ENCODE assay signal across 23 mouse cellular contexts in genomic region chr11:52731979-52732378, GRCm38 (mm10). TPM values are rescaled to one million over a fixed set of nuclear protein-coding genes. Genes with fewer than 3 reads are reported as not detected.
DNase-seq lines count a peak whose midpoint lies in the region; ATAC-seq and TF ChIP-seq lines count a peak whose summit lies in the region.
"Had no signal": no experiment of that assay in that cellular context is flagged by ENCODE, and none has a peak within 500 bp of the region (broad histone marks: within the 10 kb centered on the region; RNA-seq: fewer than 3 reads in every experiment).

No protein-coding gene starts in this region.

- H3K9ac ChIP-seq in kidney, postnatal 0 days (ENCODE audit: low read depth, low read length) = no peak overlapping the region
- H3K9ac ChIP-seq in midbrain, postnatal 0 days (replicated peaks; ENCODE audit: low read length, poor library complexity, severe bottlenecking) = no peak overlapping the region
- no peak overlapping the region for H3K9ac ChIP-seq in midbrain, embryonic 13.5 days (replicated peaks)
- no peak overlapping the region for H3K9ac ChIP-seq in stomach, postnatal 0 days (ENCODE audit: low read length)
- H3K9ac ChIP-seq: hindbrain, embryonic 12.5 days; limb, embryonic 13.5 days; liver, embryonic 15.5 days; neural tube, embryonic 13.5 days; stomach, embryonic 15.5 days had no signal

- no peaks in the 10 kb centered on the region for H3K27me3 ChIP-seq in kidney, postnatal 0 days (ENCODE audit: insufficient read depth, low read length)
- no peaks in the 10 kb centered on the region for H3K27me3 ChIP-seq in midbrain, postnatal 0 days (ENCODE audit: insufficient read depth, low read length)
- H3K27me3 ChIP-seq in midbrain, embryonic 13.5 days = no peaks in the 10 kb centered on the region
- H3K27me3 ChIP-seq in stomach, postnatal 0 days (ENCODE audit: control insufficient read depth, insufficient read depth, low read length) = no peaks in the 10 kb centered on the region
- no peaks in the 10 kb centered on the region for H3K27me3 ChIP-seq in cerebellum, adult 2 months (ENCODE audit: control insufficient read depth, insufficient read depth, low read length)
- H3K27me3 ChIP-seq: hindbrain, embryonic 12.5 days; limb, embryonic 13.5 days; liver, embryonic 15.5 days; neural tube, embryonic 13.5 days; stomach, embryonic 15.5 days had no signal

- H3K4me1 ChIP-seq in kidney, postnatal 0 days (replicated peaks; ENCODE audit: insufficient read depth, low read length) = no peaks in the 10 kb centered on the region
- H3K4me1 ChIP-seq in midbrain, postnatal 0 days (ENCODE audit: insufficient read depth, low read length) = no peaks in the 10 kb centered on the region
- H3K4me1 ChIP-seq in midbrain, embryonic 13.5 days (replicated peaks) = peaks cover 5% of the 10 kb centered on the region; the same call in 1 of the 2 replicates
- H3K4me1 ChIP-seq in stomach, postnatal 0 days (replicated peaks; ENCODE audit: control insufficient read depth, insufficient read depth) = no peaks in the 10 kb centered on the region
- H3K4me1 ChIP-seq in cerebellum, adult 2 months (ENCODE audit: control insufficient read depth, insufficient read depth, low read length) = no peaks in the 10 kb centered on the region
- H3K4me1 ChIP-seq: limb, embryonic 13.5 days; liver, embryonic 15.5 days; neural tube, embryonic 13.5 days; stomach, embryonic 15.5 days had no signal

- no peaks in the 10 kb centered on the region for H3K36me3 ChIP-seq in kidney, postnatal 0 days (ENCODE audit: insufficient read depth, low read length)
- no peaks in the 10 kb centered on the region for H3K36me3 ChIP-seq in midbrain, postnatal 0 days (ENCODE audit: insufficient read depth, low read length)
- H3K36me3 ChIP-seq in midbrain, embryonic 13.5 days = no peaks in the 10 kb centered on the region
- H3K36me3 ChIP-seq in stomach, postnatal 0 days (ENCODE audit: control insufficient read depth, insufficient read depth, low read length) = no peaks in the 10 kb centered on the region
- H3K36me3 ChIP-seq: hindbrain, embryonic 12.5 days; limb, embryonic 13.5 days; liver, embryonic 15.5 days; neural tube, embryonic 13.5 days; stomach, embryonic 15.5 days had no signal

- H3K4me3 ChIP-seq in kidney, postnatal 0 days (replicated peaks; ENCODE audit: low read depth, low read length) = no peak overlapping the region
- H3K4me3 ChIP-seq in midbrain, postnatal 0 days (ENCODE audit: low read depth, low read length) = no peak overlapping the region
- H3K4me3 ChIP-seq in midbrain, embryonic 13.5 days (replicated peaks) = no peak overlapping the region
- no peak overlapping the region for H3K4me3 ChIP-seq in stomach, postnatal 0 days (ENCODE audit: low read depth, low read length)
- H3K4me3 ChIP-seq in cerebellum, adult 2 months (replicated peaks; ENCODE audit: insufficient read depth, low read depth, low read length) = no peak overlapping the region
- H3K4me3 ChIP-seq: erythroblast, embryonic 14.5 days; heart, adult 2 months; hindbrain, embryonic 12.5 days; limb, embryonic 13.5 days; liver, embryonic 15.5 days; neural tube, embryonic 13.5 days; stomach, embryonic 15.5 days had no signal

- H3K4me2 ChIP-seq in kidney, postnatal 0 days (ENCODE audit: low read length) = no peak overlapping the region
- H3K4me2 ChIP-seq in midbrain, postnatal 0 days (ENCODE audit: low read depth, low read length, poor library complexity, severe bottlenecking) = no peak overlapping the region
- H3K4me2 ChIP-seq in midbrain, embryonic 13.5 days (replicated peaks) = no peak overlapping the region
- no peak overlapping the region for H3K4me2 ChIP-seq in stomach, postnatal 0 days (replicated peaks; ENCODE audit: low read depth)
- H3K4me2 ChIP-seq: hindbrain, embryonic 12.5 days; limb, embryonic 13.5 days; liver, embryonic 15.5 days; neural tube, embryonic 13.5 days; stomach, embryonic 15.5 days had no signal

- H3K9me3 ChIP-seq in kidney, postnatal 0 days (replicated peaks; ENCODE audit: low read length) = no peaks in the 10 kb centered on the region
- no peaks in the 10 kb centered on the region for H3K9me3 ChIP-seq in midbrain, postnatal 0 days (ENCODE audit: low read length)
- no peaks in the 10 kb centered on the region for H3K9me3 ChIP-seq in midbrain, embryonic 13.5 days
- H3K9me3 ChIP-seq in stomach, postnatal 0 days (ENCODE audit: control insufficient read depth, low read length) = no peaks in the 10 kb centered on the region
- H3K9me3 ChIP-seq: hindbrain, embryonic 12.5 days; limb, embryonic 13.5 days; liver, embryonic 15.5 days; neural tube, embryonic 13.5 days; stomach, embryonic 15.5 days had no signal

- TF ChIP-seq EP300 in stomach, postnatal 0 days (optimal IDR thresholded peaks at IDR 0.05) = no peak

- WGBS in kidney, postnatal 0 days = 51% methylated on average over 8 of the region's 8 CpGs
- 50% methylated on average over 8 of the region's 8 CpGs for WGBS in midbrain, postnatal 0 days
- 56% methylated on average over 8 of the region's 8 CpGs for WGBS in midbrain, embryonic 13.5 days
- WGBS in stomach, postnatal 0 days = 47% methylated on average over 8 of the region's 8 CpGs
- 59% methylated on average over 8 of the region's 8 CpGs for WGBS in cerebellum, adult 2 months

- ATAC-seq in kidney, postnatal 0 days (replicated peaks; ENCODE audit: low FRiP score, low read depth) = no peak
- no peak for ATAC-seq in midbrain, postnatal 0 days (ENCODE audit: low FRiP score)
- no peak for ATAC-seq in midbrain, embryonic 13.5 days
- ATAC-seq in stomach, postnatal 0 days (ENCODE audit: low FRiP score, low TSS enrichment) = no peak
- ATAC-seq: forebrain, embryonic 16.5 days had no signal

- H3K27ac ChIP-seq in kidney, postnatal 0 days = no peak overlapping the region
- H3K27ac ChIP-seq in midbrain, postnatal 0 days (ENCODE audit: low read depth, low read length) = no peak overlapping the region
- H3K27ac ChIP-seq in midbrain, embryonic 13.5 days = no peak overlapping the region
- no peak overlapping the region for H3K27ac ChIP-seq in stomach, postnatal 0 days (replicated peaks)
- H3K27ac ChIP-seq in cerebellum, adult 2 months (ENCODE audit: insufficient read depth, low read length) = no peak overlapping the region
- H3K27ac ChIP-seq: heart, adult 2 months; hindbrain, embryonic 12.5 days; limb, embryonic 13.5 days; liver, embryonic 15.5 days; macrophage; neural tube, embryonic 13.5 days; stomach, embryonic 15.5 days had no signal

- no peak for TF ChIP-seq POLR2A in cerebellum, adult 2 months (IDR thresholded peaks at IDR 0.05; ENCODE audit: borderline replicate concordance, insufficient read depth, low read length)

- peak; percentile 44 for DNase-seq in embryo, embryonic 10 days (ENCODE audit: low spot score)
- no peak for DNase-seq in embryo, embryonic 9.5 days (ENCODE audit: extremely low spot score)
- DNase-seq in kidney, postnatal 0 days (ENCODE audit: low spot score) = peak; percentile 5
- DNase-seq in kidney, postnatal 10 days = no peak
- DNase-seq in midbrain, postnatal 0 days (ENCODE audit: low spot score) = no peak
- no peak for DNase-seq in stomach, postnatal 0 days (ENCODE audit: low spot score)
- DNase-seq in cerebellum, adult 2 months = no peak
- DNase-seq: adrenal gland, postnatal 36 days; cerebellum, adult 9-10 months; heart, adult 2 months; kidney, adult 11 months; kidney, postnatal 14 days had no signal

- TF ChIP-seq CTCF in kidney, postnatal 0 days (IDR thresholded peaks at IDR 0.05; ENCODE audit: low read depth) = peak; percentile 51; the same call in 1 of the 2 replicates
- peak; percentile 24; the same call in 1 of the 2 replicates for TF ChIP-seq CTCF in midbrain, postnatal 0 days (IDR thresholded peaks at IDR 0.05)
- peak; percentile 40; the same call in 1 of the 2 replicates for TF ChIP-seq CTCF in stomach, postnatal 0 days (IDR thresholded peaks at IDR 0.05; ENCODE audit: low read depth)
- TF ChIP-seq CTCF in cerebellum, adult 2 months (IDR thresholded peaks at IDR 0.05; ENCODE audit: borderline replicate concordance, insufficient read depth, low read depth, low read length) = no peak

RNA-seq across cellular contexts. Expression of gene Fstl4, which starts 32.5 kb away (rescaled TPM):
- polyA plus RNA-seq in kidney, postnatal 0 days (2015; fragmentation: Nextera tagmentation; extraction: Ambion mirVana) = 0.46 and 0.47 TPM in 2 replicates
- 7.1 and 7.6 TPM in 2 replicates for total RNA-seq in midbrain, postnatal 0 days (2014; rRNA removed)
- 9.1 and 9.4 TPM in 2 replicates for polyA plus RNA-seq in midbrain, postnatal 0 days (2015; fragmentation: Nextera tagmentation; extraction: Ambion mirVana)
- polyA plus RNA-seq in midbrain, embryonic 13.5 days (2015; fragmentation: Nextera tagmentation; extraction: Ambion mirVana) = 5.1 TPM in 2 replicates
- polyA plus RNA-seq in stomach, postnatal 0 days (2015; fragmentation: Nextera tagmentation; extraction: Ambion mirVana) = 1.1 TPM in 2 replicates
- polyA plus RNA-seq in cerebellum, adult 2 months (2012; rRNA removed) = 4.1 and 5.2 TPM in 2 replicates
- total RNA-seq: gastrocnemius, adult 8-10 months; monocyte, adult 5-6 weeks had no signal
- polyA plus RNA-seq: erythroblast, embryonic 14.5 days; macrophage had no signal

Comparison
In these comparisons a context has a peak if more than half of its experiments do, and no peak if none do; other contexts are left out.
1. DNase-seq: peak in embryo, embryonic 10 days (single experiment) and kidney, postnatal 0 days (single experiment); none in embryo, embryonic 9.5 days (single experiment), kidney, postnatal 10 days (single experiment), midbrain, postnatal 0 days (single experiment), stomach, postnatal 0 days (single experiment) and cerebellum, adult 2 months (0 of 2).